Mouse (Mus musculus): Measurements from ENCODE around the gene Mrpl52.

Mrpl52 gene

DNA sequence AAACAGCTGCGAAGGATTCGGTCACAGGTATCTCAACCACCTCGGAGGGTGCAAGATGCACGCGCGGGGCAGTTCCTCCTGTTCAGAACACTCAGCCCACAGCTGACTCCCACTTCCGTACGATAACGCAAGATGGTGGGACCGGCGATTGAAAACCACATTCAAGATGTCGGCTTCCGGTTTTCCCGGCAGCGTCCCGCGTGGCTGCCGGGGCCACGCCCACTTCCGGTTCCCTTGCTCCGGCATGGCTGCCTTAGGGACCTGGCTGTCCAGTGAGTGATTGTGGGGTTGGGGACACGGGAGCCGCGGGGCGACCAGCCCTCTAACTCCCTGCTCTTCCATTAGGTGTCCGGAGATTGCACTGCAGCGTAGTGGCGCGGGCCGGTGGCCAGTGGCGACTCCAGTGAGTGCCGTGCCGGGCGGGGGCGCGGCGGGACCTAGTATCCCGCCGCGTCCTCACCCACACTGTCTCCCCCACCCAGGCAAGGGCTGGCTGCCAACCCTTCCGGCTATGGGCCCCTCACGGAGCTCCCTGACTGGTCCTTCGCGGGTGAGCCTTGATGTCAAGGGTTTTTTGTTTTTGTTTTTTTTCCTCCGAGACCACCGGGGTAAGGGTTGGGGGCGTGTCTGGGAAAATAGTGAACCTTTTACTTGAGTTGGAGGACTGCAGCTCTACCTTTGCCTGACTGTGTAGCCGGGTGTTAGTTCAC is at the start of gene Mrpl52:
Gene Mrpl52, plus strand, starts transcription at position 221 of the 710 bp plus-strand sequence.
- DNase-seq (ENCODE audit: low read depth) = peak; percentile 94

- DNase-seq (ENCODE audit: low read depth) = no peak
Measured at GRCm38 (mm10) chr14:54377166-54377565, 49.5 kb upstream of the Mrpl52 start.

- DNase-seq (ENCODE audit: low read depth) = no peak
Measured at GRCm38 (mm10) chr14:54379571-54379970, 47.1 kb upstream of the Mrpl52 start.

GRCm38 (mm10) chr14:54380616-54381015 is 46.1 kb upstream of the Mrpl52 start:
- DNase-seq (ENCODE audit: low read depth) = no peak

GRCm38 (mm10) chr14:54381816-54382215 is 44.9 kb upstream of the Mrpl52 start:
- no peak for DNase-seq (ENCODE audit: low read depth)

DNA sequence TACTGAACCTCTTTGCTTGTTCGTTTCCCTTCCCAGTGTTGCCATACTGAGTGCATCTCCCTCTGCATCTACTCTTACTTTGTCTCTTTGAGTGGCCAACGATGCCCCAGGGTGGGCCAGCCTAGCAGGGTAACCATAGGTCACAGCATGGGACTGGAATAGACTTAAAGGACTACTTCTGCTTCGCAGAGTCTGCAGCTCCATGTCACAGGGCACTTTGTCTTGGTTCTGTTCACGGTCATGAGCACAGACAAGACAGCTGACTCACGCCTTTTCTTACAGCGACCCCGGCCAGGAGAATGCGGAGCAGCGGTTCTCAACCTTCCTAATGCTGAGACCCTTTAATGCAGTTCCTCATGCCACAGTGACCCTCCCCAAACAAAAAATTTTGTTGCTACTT is 44.1 kb upstream of the Mrpl52 start:
- DNase-seq (ENCODE audit: low read depth) = no peak

DNA sequence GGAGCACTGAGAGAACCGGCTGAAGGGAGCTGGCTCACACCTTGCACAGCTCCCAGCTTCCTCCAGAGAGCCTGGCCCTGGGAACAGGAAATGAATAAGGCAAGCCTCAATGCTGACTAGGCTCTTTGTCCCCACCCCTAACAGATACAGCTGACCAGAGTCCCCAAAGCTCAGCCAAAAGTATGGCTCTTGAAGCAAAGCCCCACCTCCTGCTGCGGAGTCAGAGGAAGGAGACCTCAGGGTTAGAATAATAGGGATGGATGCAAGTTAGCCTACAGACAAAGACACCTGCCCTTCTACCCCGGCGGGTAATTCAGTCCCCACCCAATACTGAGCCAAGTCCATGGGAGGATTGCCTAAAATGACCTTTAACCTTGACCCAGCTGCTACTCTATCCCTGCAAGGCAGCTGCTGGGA is 43.3 kb upstream of the Mrpl52 start:
- peak; percentile 81 for DNase-seq (ENCODE audit: low read depth)

DNA sequence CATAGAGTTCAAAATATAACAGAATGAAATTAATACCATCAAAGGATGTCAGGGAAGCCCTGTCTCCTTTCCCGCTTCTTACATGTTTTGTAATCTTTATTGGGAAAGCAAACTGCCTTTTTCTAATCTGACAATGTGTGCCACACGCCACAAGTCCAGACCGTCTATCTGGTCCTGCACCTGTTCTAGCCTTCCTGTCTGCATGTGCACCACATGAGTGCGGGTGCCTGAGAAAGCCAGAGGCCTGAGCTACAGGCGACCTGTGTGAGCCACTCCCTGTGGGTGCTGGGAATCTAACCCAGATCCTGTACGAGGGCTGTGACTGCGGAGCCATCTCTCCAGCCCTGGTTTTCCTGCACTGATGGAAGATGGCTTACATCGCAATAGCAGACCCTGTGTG is 42.3 kb upstream of the Mrpl52 start:
- DNase-seq (ENCODE audit: low read depth) = peak; percentile 40

DNA sequence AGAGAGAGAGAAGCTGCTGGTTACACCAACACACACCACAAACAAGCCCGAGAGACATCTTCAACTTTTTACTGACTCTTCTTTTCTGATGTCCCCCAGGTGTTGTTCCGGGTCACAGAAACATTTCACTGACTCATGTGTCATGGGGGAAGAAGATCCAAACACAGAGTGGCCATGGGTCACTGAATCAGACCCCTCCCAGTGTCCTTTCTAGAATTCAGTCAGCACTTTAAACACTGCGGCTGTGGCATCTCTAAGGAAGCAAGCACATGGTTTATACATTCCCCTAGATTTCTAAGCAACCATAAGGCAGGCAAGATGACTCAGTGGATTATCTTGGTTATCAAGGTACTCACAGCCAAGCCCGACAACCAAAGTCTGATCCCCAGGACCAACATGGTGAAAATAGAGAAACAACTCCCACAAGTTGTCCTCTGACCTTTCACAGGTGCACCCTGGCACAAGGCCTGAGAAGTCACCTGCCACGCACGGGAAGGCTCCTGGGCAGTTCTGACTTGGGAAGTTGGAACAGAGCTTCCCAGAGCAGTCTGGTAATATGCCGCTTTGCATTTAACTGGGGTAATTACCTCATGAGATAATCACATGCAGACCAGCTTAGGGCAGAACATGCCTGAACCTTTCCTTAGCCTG is 40.6 kb upstream of the Mrpl52 start:
- peak; percentile 12 for DNase-seq (ENCODE audit: low read depth)

- DNase-seq (ENCODE audit: low read depth) = no peak
Measured at GRCm38 (mm10) chr14:54387546-54387945, 39.2 kb upstream of the Mrpl52 start.

GRCm38 (mm10) chr14:54390843-54391242 is 35.9 kb upstream of the Mrpl52 start:
- DNase-seq (ENCODE audit: low read depth) = no peak

DNA sequence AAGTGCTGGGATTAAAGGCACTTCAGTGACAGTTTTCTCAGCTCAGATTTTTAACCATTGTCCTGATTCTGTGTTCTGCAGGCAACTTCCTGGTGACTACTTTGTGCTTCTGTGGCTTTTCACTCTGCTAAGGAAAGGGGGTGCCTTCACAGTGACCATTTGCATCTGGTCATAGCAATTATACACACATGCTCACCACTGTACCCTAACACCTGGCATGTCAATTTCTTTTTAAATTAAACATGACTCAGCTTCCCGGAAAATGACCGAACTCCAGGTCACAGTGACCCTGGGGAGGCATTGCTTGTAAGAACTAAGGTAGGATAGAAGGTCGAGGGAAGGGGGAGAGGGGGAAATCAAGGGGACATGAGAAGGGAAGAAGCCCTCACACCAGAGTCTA is 32.9 kb upstream of the Mrpl52 start:
- no peak for DNase-seq (ENCODE audit: low read depth)

GRCm38 (mm10) chr14:54394309-54394708 is 32.4 kb upstream of the Mrpl52 start:
- DNase-seq (ENCODE audit: low read depth) = no peak

DNA sequence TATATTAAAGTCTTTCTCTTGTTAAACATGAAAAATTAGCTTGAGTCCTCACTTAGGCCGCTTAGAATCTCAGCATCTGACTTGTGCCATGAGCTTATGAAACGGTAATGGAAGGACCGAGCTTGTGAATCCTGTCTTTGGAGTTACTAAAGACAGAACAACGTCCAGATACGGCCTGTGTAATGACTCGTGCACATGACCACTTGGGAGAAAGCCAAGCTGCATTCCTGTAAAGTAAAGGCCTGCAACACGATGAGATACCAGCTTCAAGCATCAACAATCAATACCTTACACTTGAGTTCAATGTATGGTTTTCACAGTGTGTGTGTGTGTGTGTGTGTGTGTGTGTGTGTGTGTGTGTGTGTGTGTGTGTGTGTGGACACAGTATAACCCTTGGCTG is 30.0 kb upstream of the Mrpl52 start:
- peak; percentile 4 for DNase-seq (ENCODE audit: low read depth)

- no peak for DNase-seq (ENCODE audit: low read depth)
Measured at GRCm38 (mm10) chr14:54397872-54398527, 28.7 kb upstream of the Mrpl52 start.

- peak; percentile 77 for DNase-seq (ENCODE audit: low read depth)
Measured at GRCm38 (mm10) chr14:54398528-54398916, 28.2 kb upstream of the Mrpl52 start.

DNA sequence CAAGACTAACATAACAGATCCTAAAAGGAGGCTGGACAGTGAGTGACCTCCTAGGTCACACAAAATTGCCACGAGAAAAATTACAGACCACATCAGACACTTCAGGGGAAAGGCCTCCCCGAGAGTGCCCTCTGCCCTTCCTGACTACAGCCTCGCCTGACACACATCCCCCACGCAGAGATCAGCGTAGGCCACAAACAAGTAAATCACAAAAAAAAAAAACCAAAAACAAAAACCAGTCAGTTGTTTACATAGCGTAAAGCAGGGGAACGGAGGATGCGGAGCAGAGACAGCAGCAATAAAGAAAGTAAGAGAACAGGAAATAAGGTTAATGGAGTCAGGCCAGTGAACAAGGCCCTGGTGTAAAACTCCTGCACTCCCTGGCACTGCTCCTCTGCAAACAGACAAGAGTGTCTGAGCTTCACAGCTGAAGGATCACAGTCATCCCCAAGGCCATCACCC is 27.8 kb upstream of the Mrpl52 start:
- DNase-seq (ENCODE audit: low read depth) = no peak

GRCm38 (mm10) chr14:54401723-54402122 is 25.0 kb upstream of the Mrpl52 start:
- DNase-seq (ENCODE audit: low read depth) = no peak

DNA sequence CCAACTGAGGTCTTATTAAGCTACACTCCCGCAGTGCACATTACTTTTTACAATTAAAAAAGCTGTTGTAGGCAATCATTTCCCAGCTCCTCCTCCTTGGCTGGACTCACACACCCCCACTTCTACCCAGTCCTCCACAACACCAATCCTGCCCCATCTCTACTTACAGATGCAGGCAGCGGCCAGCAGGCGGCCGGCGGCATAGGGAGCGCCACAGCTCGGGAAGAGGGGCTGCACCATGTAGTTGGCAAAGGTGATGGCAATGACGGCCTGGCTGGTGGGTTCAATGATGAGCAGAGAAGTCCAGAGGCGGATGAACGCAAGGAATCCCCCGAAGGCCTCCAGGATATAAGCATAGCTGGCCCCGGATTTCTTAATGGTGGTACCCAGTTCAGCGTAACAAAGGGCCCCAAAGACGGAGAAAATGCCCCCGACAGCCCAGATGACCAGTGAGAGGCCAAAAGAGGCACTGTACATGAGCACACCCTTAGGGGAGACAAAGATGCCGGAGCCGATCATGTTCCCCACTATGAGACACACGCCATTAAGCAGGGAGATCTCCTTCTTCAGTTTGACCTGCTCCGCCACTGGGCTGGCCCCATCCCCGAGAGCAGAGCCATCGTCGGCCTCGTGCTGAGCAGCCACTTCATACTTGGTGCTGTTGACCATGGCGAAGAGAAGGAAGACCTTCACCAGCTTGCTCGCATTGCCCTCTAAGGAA is 18.2 kb upstream of the Mrpl52 start:
- DNase-seq (ENCODE audit: low read depth) = no peak

GRCm38 (mm10) chr14:54409057-54409645 is 17.6 kb upstream of the Mrpl52 start:
- DNase-seq (ENCODE audit: low read depth) = no peak

- DNase-seq (ENCODE audit: low read depth) = peak; percentile 26
Measured at GRCm38 (mm10) chr14:54409980-54410810, 16.5 kb upstream of the Mrpl52 start.

Data from 416B (cell line).